Mouse (Mus musculus) heart, adult 9 months (tissue): ENCODE results near the gene Stx5a.

Experiments used
- DNase-seq, 2 experiments: peaks; one replicate each; pipeline ENCODE4 v3.0.0; 2022; ENCODE audit warnings: low spot score in 2 of 2

The Stx5a gene

GRCm38 (mm10) chr19:8741243-8741869 is at the start of gene Stx5a:
Gene Stx5a, plus strand, starts transcription at chr19:8741413.
- peak; percentile 97 to 98 for DNase-seq

GRCm38 (mm10) chr19:8691871-8692539 is 49.2 kb upstream of the Stx5a start:
- no peak for DNase-seq

GRCm38 (mm10) chr19:8692740-8693139 is 48.5 kb upstream of the Stx5a start:
- DNase-seq, result no peak

- peak in 1 of 2 experiments; percentile 17 for DNase-seq
Measured at GRCm38 (mm10) chr19:8695330-8695729, 45.9 kb upstream of the Stx5a start.

GRCm38 (mm10) chr19:8699652-8700051 is 41.6 kb upstream of the Stx5a start:
- no peak for DNase-seq

- peak; percentile 47 to 54 for DNase-seq
Measured at GRCm38 (mm10) chr19:8702458-8702857, 38.8 kb upstream of the Stx5a start.

- no peak for DNase-seq
Measured at GRCm38 (mm10) chr19:8703571-8703970, 37.6 kb upstream of the Stx5a start.

- no peak for DNase-seq
Measured at GRCm38 (mm10) chr19:8705026-8705708, 36.0 kb upstream of the Stx5a start.

- DNase-seq, result no peak
Measured at GRCm38 (mm10) chr19:8706132-8706667, 35.0 kb upstream of the Stx5a start.

- DNase-seq, result no peak
Measured at GRCm38 (mm10) chr19:8706930-8707329, 34.3 kb upstream of the Stx5a start.

- no peak for DNase-seq
Measured at GRCm38 (mm10) chr19:8708954-8709353, 32.3 kb upstream of the Stx5a start.

GRCm38 (mm10) chr19:8710057-8710456 is 31.2 kb upstream of the Stx5a start:
- peak in 1 of 2 experiments; percentile 27 for DNase-seq

- no peak for DNase-seq
Measured at GRCm38 (mm10) chr19:8711506-8711905, 29.7 kb upstream of the Stx5a start.

GRCm38 (mm10) chr19:8711949-8712869 is 29.0 kb upstream of the Stx5a start:
- no peak for DNase-seq

GRCm38 (mm10) chr19:8712870-8713305 is 28.3 kb upstream of the Stx5a start:
- DNase-seq, result peak; percentile 67 to 70

- peak; percentile 91 to 94 for DNase-seq
Measured at GRCm38 (mm10) chr19:8713306-8713996, 27.8 kb upstream of the Stx5a start.

GRCm38 (mm10) chr19:8713997-8714652 is 27.1 kb upstream of the Stx5a start:
- no peak for DNase-seq

GRCm38 (mm10) chr19:8714653-8715481 is 26.3 kb upstream of the Stx5a start:
- DNase-seq, result peak in 1 of 2 experiments; percentile 11
